Mouse (Mus musculus): ENCODE measurements around the gene Snx29. TPM values are rescaled to one million over a fixed set of nuclear protein-coding genes. Genes with fewer than 3 reads are reported as not detected.

The Snx29 gene
- total RNA-seq, 1 experiment, result 9.6 TPM

DNA sequence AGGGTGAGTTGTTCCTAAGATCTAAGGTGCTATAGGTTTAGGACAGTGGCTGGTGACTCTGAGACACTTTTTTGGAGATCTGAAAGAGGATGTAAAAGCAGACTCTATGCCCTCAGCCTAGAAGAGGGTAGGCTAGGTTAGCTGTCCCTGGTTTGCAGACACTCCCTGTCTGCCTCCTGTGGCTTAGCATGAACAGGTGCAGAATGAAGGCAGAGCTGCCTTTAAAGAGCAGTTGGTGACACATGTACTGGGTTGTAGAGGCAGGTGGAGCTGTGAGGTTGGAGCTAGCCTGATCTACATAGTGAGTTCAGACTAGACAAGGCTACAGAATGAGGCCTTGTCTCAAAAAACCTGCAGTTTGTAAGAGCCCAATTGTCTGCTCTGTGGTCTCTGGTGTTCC lies 427.9 kb downstream of the Snx29 start:
- TF ChIP-seq ZNF384 (IDR thresholded peaks at IDR 0.05; ENCODE audit: low read depth, low read length) (no peak), ZC3H11A (IDR thresholded peaks at IDR 0.05; ENCODE audit: borderline replicate concordance, low read depth, low read length) (no peak), MAFK (IDR thresholded peaks at IDR 0.05; ENCODE audit: insufficient read depth, low read depth, low read length) (no peak), CHD2 (IDR thresholded peaks at IDR 0.05; ENCODE audit: low read depth, low read length) (no peak), HCFC1 (IDR thresholded peaks at IDR 0.05; ENCODE audit: borderline replicate concordance, insufficient read depth, low read length) (no peak)
- no peak overlapping the region for H3K27ac ChIP-seq (ENCODE audit: insufficient read depth, low read depth, low read length, poor library complexity, severe bottlenecking)
- no peak overlapping the region for H3K9ac ChIP-seq (ENCODE audit: insufficient read depth, low read depth, low read length, poor library complexity, severe bottlenecking)
- no peak for DNase-seq (ENCODE audit: low read depth, low spot score)
- no peak overlapping the region for H3K4me3 ChIP-seq (ENCODE audit: insufficient read depth in 1 of 2, low read depth in 1 of 2, low read length in 2 of 2, poor library complexity in 1 of 2, severe bottlenecking in 1 of 2)
- H3K9me3 ChIP-seq (ENCODE audit: control insufficient read depth, insufficient read depth, low read depth, low read length), result no peaks in the 10 kb centered on the region
- in situ Hi-C loops (cut with MboI; ENCODE audit: low sequenced_read_pairs in 2 of 2, unreplicated experiment in 2 of 2), result no loop called here
- H3K36me3 ChIP-seq (ENCODE audit: control insufficient read depth, insufficient read depth, low read length, poor library complexity, severe bottlenecking), result no peaks in the 10 kb centered on the region
- no peaks in the 10 kb centered on the region for H3K4me1 ChIP-seq (ENCODE audit: control insufficient read depth in 2 of 2, insufficient read depth in 2 of 2, low read length in 2 of 2, poor library complexity in 1 of 2)

GRCm38 (mm10) chr16:11752557-11752956 lies 429.8 kb downstream of the Snx29 start:
- H3K36me3 ChIP-seq (ENCODE audit: control insufficient read depth, insufficient read depth, low read length, poor library complexity, severe bottlenecking), result no peaks in the 10 kb centered on the region
- no peak for DNase-seq (ENCODE audit: low read depth, low spot score)
- no peaks in the 10 kb centered on the region for H3K9me3 ChIP-seq (ENCODE audit: control insufficient read depth, insufficient read depth, low read depth, low read length)
- no peak overlapping the region for H3K4me3 ChIP-seq (ENCODE audit: insufficient read depth in 1 of 2, low read depth in 1 of 2, low read length in 2 of 2, poor library complexity in 1 of 2, severe bottlenecking in 1 of 2)
- TF ChIP-seq ZC3H11A (IDR thresholded peaks at IDR 0.05; ENCODE audit: borderline replicate concordance, low read depth, low read length) (no peak), HCFC1 (IDR thresholded peaks at IDR 0.05; ENCODE audit: borderline replicate concordance, insufficient read depth, low read length) (no peak), CHD2 (IDR thresholded peaks at IDR 0.05; ENCODE audit: low read depth, low read length) (no peak), ZNF384 (IDR thresholded peaks at IDR 0.05; ENCODE audit: low read depth, low read length) (no peak), MAFK (IDR thresholded peaks at IDR 0.05; ENCODE audit: insufficient read depth, low read depth, low read length) (no peak)
- in situ Hi-C loops (cut with MboI; ENCODE audit: low sequenced_read_pairs in 2 of 2, unreplicated experiment in 2 of 2), result no loop called here
- H3K27ac ChIP-seq (ENCODE audit: insufficient read depth, low read depth, low read length, poor library complexity, severe bottlenecking), result no peak overlapping the region
- H3K4me1 ChIP-seq (ENCODE audit: control insufficient read depth in 2 of 2, insufficient read depth in 2 of 2, low read length in 2 of 2, poor library complexity in 1 of 2), result no peaks in the 10 kb centered on the region
- no peak overlapping the region for H3K9ac ChIP-seq (ENCODE audit: insufficient read depth, low read depth, low read length, poor library complexity, severe bottlenecking)

DNA sequence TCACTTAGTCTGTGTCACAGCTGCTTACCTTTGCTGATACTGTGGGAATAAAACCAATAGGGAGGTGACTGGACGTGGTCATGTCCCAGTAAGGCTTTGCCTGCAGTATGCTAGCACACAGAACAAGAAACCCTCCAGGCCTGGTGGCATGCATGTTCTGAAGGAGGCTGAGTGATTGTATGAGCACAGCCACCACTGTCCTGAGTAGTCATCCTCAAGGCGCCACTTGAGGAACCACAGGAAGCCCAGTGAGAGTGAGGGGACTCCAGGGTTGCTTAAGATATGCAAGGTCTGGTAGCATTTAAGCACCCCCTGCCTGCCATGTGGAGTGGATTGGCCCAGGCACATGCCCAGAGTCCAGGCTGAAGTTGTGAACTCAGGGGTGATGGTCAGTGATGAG lies 430.8 kb downstream of the Snx29 start:
- H3K36me3 ChIP-seq (ENCODE audit: control insufficient read depth, insufficient read depth, low read length, poor library complexity, severe bottlenecking), result no peaks in the 10 kb centered on the region
- in situ Hi-C loops (cut with MboI; ENCODE audit: low sequenced_read_pairs in 2 of 2, unreplicated experiment in 2 of 2), result no loop called here
- H3K9me3 ChIP-seq (ENCODE audit: control insufficient read depth, insufficient read depth, low read depth, low read length), result no peaks in the 10 kb centered on the region
- DNase-seq (ENCODE audit: low read depth, low spot score), result no peak
- H3K27ac ChIP-seq (ENCODE audit: insufficient read depth, low read depth, low read length, poor library complexity, severe bottlenecking), result no peak overlapping the region
- H3K9ac ChIP-seq (ENCODE audit: insufficient read depth, low read depth, low read length, poor library complexity, severe bottlenecking), result no peak overlapping the region
- TF ChIP-seq MAFK (IDR thresholded peaks at IDR 0.05; ENCODE audit: insufficient read depth, low read depth, low read length), result no peak
- TF ChIP-seq ZC3H11A (IDR thresholded peaks at IDR 0.05; ENCODE audit: borderline replicate concordance, low read depth, low read length), result no peak
- no peak for TF ChIP-seq ZNF384 (IDR thresholded peaks at IDR 0.05; ENCODE audit: low read depth, low read length)
- no peak for TF ChIP-seq CHD2 (IDR thresholded peaks at IDR 0.05; ENCODE audit: low read depth, low read length)
- TF ChIP-seq HCFC1 (IDR thresholded peaks at IDR 0.05; ENCODE audit: borderline replicate concordance, insufficient read depth, low read length), result no peak
- H3K4me3 ChIP-seq (ENCODE audit: insufficient read depth in 1 of 2, low read depth in 1 of 2, low read length in 2 of 2, poor library complexity in 1 of 2, severe bottlenecking in 1 of 2), result no peak overlapping the region
- no peaks in the 10 kb centered on the region; a peak in 1 of 4 replicates for H3K4me1 ChIP-seq (ENCODE audit: control insufficient read depth in 2 of 2, insufficient read depth in 2 of 2, low read length in 2 of 2, poor library complexity in 1 of 2)

- DNase-seq (ENCODE audit: low read depth, low spot score), result no peak
- no peaks in the 10 kb centered on the region for H3K9me3 ChIP-seq (ENCODE audit: control insufficient read depth, insufficient read depth, low read depth, low read length)
- H3K4me1 ChIP-seq (ENCODE audit: control insufficient read depth in 2 of 2, insufficient read depth in 2 of 2, low read length in 2 of 2, poor library complexity in 1 of 2), result no peaks in the 10 kb centered on the region; a peak in 1 of 4 replicates
- in situ Hi-C loops (cut with MboI; ENCODE audit: low sequenced_read_pairs in 2 of 2, unreplicated experiment in 2 of 2), result no loop called here
- TF ChIP-seq ZNF384 (IDR thresholded peaks at IDR 0.05; ENCODE audit: low read depth, low read length) (no peak), MAFK (IDR thresholded peaks at IDR 0.05; ENCODE audit: insufficient read depth, low read depth, low read length) (no peak), ZC3H11A (IDR thresholded peaks at IDR 0.05; ENCODE audit: borderline replicate concordance, low read depth, low read length) (no peak), CHD2 (IDR thresholded peaks at IDR 0.05; ENCODE audit: low read depth, low read length) (no peak), HCFC1 (IDR thresholded peaks at IDR 0.05; ENCODE audit: borderline replicate concordance, insufficient read depth, low read length) (no peak)
- H3K27ac ChIP-seq (ENCODE audit: insufficient read depth, low read depth, low read length, poor library complexity, severe bottlenecking), result no peak overlapping the region
- no peak overlapping the region for H3K9ac ChIP-seq (ENCODE audit: insufficient read depth, low read depth, low read length, poor library complexity, severe bottlenecking)
- H3K36me3 ChIP-seq (ENCODE audit: control insufficient read depth, insufficient read depth, low read length, poor library complexity, severe bottlenecking), result no peaks in the 10 kb centered on the region
- H3K4me3 ChIP-seq (ENCODE audit: insufficient read depth in 1 of 2, low read depth in 1 of 2, low read length in 2 of 2, poor library complexity in 1 of 2, severe bottlenecking in 1 of 2), result no peak overlapping the region
Observed at GRCm38 (mm10) chr16:11754136-11754535, 431.4 kb downstream of the Snx29 start.
